Mouse (Mus musculus) CH12.LX (cell line): ENCODE measurements at regions not wholly inside any gene's neighbourhood (a gene's known extent, or its start where the extent isn't known, plus 50 kb on each side); places are given as distances from the start of the nearest gene placed in this dataset.

Experiments
- BHLHE40 ChIP-seq: IDR thresholded peaks from 2 replicates; pipeline ENCODE4 v1.6.1; 2011; ENCODE audit warnings: mild to moderate bottlenecking, low read depth, low read length, improper control_type of control experiment
- CTCF ChIP-seq, 2 experiments: IDR thresholded peaks in 1 of 2; conservative IDR thresholded peaks in 1 of 2; 2 replicates each; pipeline ENCODE4 v1.5.1; 2011 to 2012; ENCODE audit warnings: low read depth in 2 of 2, low read length in 2 of 2, improper control_type of control experiment in 1 of 2, inconsistent platforms in 1 of 2, mild to moderate bottlenecking in 1 of 2, moderate library complexity in 1 of 2
- E2F4 ChIP-seq: IDR thresholded peaks from 2 replicates; pipeline ENCODE4 v1.6.1; 2011; ENCODE audit warnings: low read depth, low read length, improper control_type of control experiment; ENCODE audit not compliant: insufficient replicate concordance
- EP300 ChIP-seq: IDR thresholded peaks from 2 replicates; pipeline ENCODE4 v1.6.1; 2011; ENCODE audit warnings: low read length, improper control_type of control experiment
- POLR2A ChIP-seq: IDR thresholded peaks from 2 replicates; pipeline ENCODE4 v1.6.1; 2011; ENCODE audit warnings: low read depth, mild to moderate bottlenecking, improper control_type of control experiment, low read length
- POLR2AphosphoS2 ChIP-seq: IDR thresholded peaks from 2 replicates; pipeline ENCODE4 v1.6.1; 2011; ENCODE audit warnings: low read depth, low read length, improper control_type of control experiment
- ZC3H11A ChIP-seq: IDR thresholded peaks from 2 replicates; pipeline ENCODE4 v1.6.1; 2012; ENCODE audit warnings: low read depth, mild to moderate bottlenecking, inconsistent platforms, low read length, improper control_type of control experiment

GRCm38 (mm10) chr7:40677601-40678000, 220.5 kb upstream of the Vstm2b start:
- TF ChIP-seq EP300 = no peak
- no peak for TF ChIP-seq CTCF (conservative IDR thresholded peaks at IDR 0.05 in 1 of 2, IDR thresholded peaks at IDR 0.05 in 1 of 2; ENCODE audit: low read depth in 2 of 2, low read length in 2 of 2)
- no peak for TF ChIP-seq POLR2A
- no peak for TF ChIP-seq ZC3H11A
- no peak for TF ChIP-seq BHLHE40
- no peak for TF ChIP-seq E2F4
- no peak for TF ChIP-seq POLR2AphosphoS2
